Mouse (Mus musculus): ENCODE measurements around the gene Naglu. TPM values are rescaled to one million over a fixed set of nuclear protein-coding genes. Genes with fewer than 3 reads are reported as not detected.
A peak's percentile ranks its signal among the peaks of the same experiment; 100 is the strongest.

Gene Naglu
- polyA plus RNA-seq, 1 experiment from 2014 or later: 13.5 TPM

DNA sequence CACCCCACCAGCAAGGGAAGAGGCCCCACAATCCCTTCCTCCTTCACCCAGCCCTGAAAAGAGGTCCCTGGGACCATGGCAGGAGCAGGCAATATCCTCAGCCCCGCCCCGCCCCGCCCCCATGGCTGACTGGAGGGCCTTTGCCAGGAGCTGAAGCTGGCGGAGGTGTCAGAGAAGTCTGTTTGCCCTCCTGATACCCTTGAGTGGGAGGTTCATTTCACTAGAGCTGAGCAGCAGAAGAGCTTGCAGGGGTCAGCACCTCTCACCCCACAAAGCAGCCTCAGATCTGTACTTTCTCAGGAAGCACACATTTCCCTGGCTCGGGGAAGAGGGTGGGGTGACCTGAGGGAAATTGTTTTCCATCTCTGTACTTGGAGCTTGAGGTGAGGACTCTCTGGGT is 11.1 kb upstream of the Naglu start:
- Histone ChIP-seq H3K9ac (peak overlapping the region; percentile 78), H3K27ac (replicated peaks) (peak overlapping the region; percentile 98), H3K4me1 (peaks cover 89% of the 10 kb centered on the region), H3K9me3 (peaks cover 2% of the 10 kb centered on the region; the same call in 1 of the 2 replicates), H3K27me3 (replicated peaks) (no peaks in the 10 kb centered on the region), H3K4me3 (no peak overlapping the region), H3K4me2 (no peak overlapping the region), H3K36me3 (peaks cover 44% of the 10 kb centered on the region)
- 38% methylated on average over 5 of the region's 5 CpGs for WGBS
- no peak for ATAC-seq (ENCODE audit: extremely low read depth, insufficient number of reproducible peaks, low FRiP score, low TSS enrichment)

DNA sequence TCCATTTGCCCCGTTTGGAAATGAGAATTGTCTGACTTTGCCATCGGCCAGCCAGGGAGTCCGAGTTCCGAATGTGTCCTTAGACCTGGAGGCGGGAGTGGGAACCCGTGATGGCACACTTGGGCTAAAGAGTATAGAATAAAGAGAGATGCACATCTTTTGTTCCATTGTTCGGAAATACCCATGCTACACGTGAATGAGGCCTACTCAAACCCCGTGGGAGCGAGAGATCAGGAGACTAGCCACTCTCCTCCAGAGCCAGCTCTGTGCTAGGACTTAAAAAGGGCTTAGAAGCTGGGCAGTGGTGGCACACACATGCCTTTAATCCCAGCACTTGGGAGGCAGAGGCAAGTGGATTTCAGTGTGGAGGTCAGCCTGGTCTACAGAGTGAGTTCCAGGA is 10.3 kb upstream of the Naglu start:
- no peak for ATAC-seq (ENCODE audit: extremely low read depth, insufficient number of reproducible peaks, low FRiP score, low TSS enrichment)
- no peaks in the 10 kb centered on the region for H3K27me3 ChIP-seq (replicated peaks)
- H3K4me2 ChIP-seq: no peak overlapping the region
- H3K9ac ChIP-seq: peak overlapping the region; percentile 78
- 76% methylated on average over 10 of the region's 10 CpGs for WGBS
- no peak overlapping the region for H3K4me3 ChIP-seq
- H3K4me1 ChIP-seq: peaks cover 96% of the 10 kb centered on the region
- peak overlapping the region; percentile 98 for H3K27ac ChIP-seq (replicated peaks)
- H3K9me3 ChIP-seq: no peaks in the 10 kb centered on the region
- H3K36me3 ChIP-seq: peaks cover 36% of the 10 kb centered on the region

DNA sequence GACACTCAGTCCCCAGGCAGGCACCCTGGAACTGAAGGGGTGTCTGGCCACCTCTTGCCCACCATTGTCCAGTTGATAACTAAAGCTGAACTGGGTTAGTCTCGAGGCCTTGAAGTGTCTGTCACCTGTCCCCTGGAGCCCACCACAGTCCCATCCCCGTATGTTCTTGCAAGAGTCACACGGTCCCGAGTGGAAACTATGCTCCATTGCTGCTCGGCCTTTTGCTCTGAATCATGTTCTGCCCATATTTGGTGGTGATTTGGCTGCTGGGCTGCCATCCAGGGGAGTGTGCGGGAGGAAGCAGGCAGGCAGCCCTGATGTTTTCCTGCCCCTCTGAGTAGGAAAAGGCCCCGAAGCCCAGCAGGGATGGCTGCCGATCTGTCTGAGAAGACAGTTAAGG is 9.7 kb upstream of the Naglu start:
- no peak for ATAC-seq (ENCODE audit: extremely low read depth, insufficient number of reproducible peaks, low FRiP score, low TSS enrichment)
- peaks cover 100% of the 10 kb centered on the region for H3K4me1 ChIP-seq
- WGBS: 8% methylated on average over 8 of the region's 8 CpGs
- H3K27ac ChIP-seq (replicated peaks): peak overlapping the region; percentile 98
- H3K9me3 ChIP-seq: no peaks in the 10 kb centered on the region
- peaks cover 30% of the 10 kb centered on the region for H3K36me3 ChIP-seq
- H3K4me3 ChIP-seq: no peak overlapping the region
- peak overlapping the region; percentile 78 for H3K9ac ChIP-seq
- peak overlapping the region; percentile 28 for H3K4me2 ChIP-seq
- H3K27me3 ChIP-seq (replicated peaks): no peaks in the 10 kb centered on the region

DNA sequence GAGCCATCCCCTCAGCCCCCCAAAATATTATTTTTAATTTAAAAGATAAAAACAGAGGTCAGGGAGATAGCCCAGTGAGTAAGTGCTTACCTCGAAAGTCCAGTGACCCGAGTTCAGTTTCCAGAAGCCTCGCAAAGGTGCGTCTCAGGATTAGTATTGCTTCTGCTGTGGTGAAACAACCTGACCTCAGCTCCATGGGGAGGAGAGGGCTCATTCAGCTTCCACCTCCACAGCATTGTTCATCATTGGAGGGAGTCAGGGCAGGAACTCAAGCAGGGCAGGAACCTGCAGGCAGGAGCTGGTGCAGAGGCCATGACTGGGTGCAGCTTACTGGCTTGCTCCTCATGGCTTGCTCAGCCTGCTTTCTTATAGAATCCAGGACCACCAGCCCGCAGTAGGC is 8.8 kb upstream of the Naglu start:
- no peak overlapping the region for H3K4me3 ChIP-seq
- 81% methylated on average over 5 of the region's 5 CpGs for WGBS
- ATAC-seq (ENCODE audit: extremely low read depth, insufficient number of reproducible peaks, low FRiP score, low TSS enrichment): no peak
- H3K9ac ChIP-seq: peak overlapping the region; percentile 66; the same call in 1 of the 2 replicates
- peaks cover 22% of the 10 kb centered on the region for H3K36me3 ChIP-seq
- peaks cover 99% of the 10 kb centered on the region for H3K4me1 ChIP-seq
- H3K9me3 ChIP-seq: no peaks in the 10 kb centered on the region
- no peak overlapping the region for H3K4me2 ChIP-seq
- H3K27me3 ChIP-seq (replicated peaks): no peaks in the 10 kb centered on the region
- H3K27ac ChIP-seq (replicated peaks): peak overlapping the region; percentile 98

DNA sequence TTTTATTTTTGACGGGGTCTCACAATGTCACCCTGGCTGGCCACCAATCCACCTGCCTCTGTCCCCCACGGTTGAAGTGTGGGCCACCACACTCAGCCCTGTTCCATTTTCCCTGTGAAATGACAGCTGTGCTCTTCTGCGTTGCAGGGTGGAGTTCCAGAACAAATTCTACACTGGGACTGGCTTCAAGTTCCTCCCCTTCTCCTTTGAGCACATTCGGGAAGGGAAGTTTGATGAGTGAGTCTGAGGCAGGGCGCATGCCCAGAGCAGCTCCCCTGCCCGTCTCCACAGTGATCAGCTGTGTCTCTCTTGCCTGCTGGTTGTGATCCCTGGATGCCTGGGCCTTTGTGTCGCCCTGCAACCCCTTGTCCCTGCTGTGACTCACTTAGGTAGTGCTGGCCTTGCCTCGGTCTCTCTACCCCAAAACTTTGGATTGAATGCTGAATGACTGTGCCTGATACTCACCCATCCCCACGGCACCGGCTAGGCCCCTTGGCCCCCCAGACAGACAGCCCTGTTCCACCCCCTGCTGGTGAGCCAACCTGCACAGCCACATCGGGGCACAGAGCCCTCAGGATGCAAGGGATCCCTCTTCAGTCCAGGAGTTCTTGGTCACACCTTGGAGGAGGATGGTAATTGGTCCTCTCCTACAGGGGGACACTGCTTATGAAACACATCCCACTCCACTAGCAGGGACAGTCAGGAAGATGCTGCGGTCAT is 7.5 kb upstream of the Naglu start:
- 69% methylated on average over 12 of the region's 12 CpGs for WGBS
- no peak for ATAC-seq (ENCODE audit: extremely low read depth, insufficient number of reproducible peaks, low FRiP score, low TSS enrichment)
- H3K4me2 ChIP-seq: no peak overlapping the region
- peak overlapping the region; percentile 98 for H3K27ac ChIP-seq (replicated peaks)
- no peaks in the 10 kb centered on the region for H3K9me3 ChIP-seq
- H3K4me3 ChIP-seq: no peak overlapping the region
- no peaks in the 10 kb centered on the region for H3K27me3 ChIP-seq (replicated peaks)
- peaks cover 98% of the 10 kb centered on the region for H3K4me1 ChIP-seq
- peak overlapping the region; percentile 66 for H3K9ac ChIP-seq
- H3K36me3 ChIP-seq: peaks cover 21% of the 10 kb centered on the region

DNA sequence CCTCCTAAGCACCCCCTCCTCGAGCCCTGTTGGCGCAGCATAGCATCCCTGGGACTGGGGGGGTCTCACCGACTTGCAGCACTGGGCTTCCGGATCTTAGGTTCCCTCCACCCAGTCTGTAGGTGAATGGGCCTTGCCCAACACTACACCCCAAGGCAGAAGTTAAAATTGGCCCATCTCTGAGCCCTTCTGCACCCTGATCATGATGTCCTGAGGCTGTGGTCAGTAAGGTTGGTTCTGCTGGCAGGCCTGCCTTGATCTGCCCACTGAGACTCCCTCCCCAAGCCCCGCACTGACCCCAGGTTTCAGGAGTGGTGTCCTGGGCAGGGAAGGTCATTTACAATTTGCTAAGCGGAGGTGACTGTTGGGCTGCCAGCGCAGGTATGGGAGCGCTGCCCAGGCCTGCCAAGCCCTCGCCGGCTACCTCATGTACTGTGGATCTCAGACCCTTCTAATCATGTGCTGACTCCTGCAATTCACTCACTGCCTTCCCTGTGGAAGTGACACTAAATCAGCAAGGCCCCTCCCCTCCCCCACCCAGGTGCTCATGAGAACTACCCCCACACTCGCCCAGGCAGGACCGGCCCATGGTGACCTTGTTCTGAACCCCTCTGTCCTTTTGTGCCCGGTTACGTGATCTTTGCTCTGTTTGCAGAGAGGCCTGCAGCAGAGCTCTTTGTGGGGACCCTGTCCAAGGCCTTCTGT is 6.7 kb upstream of the Naglu start:
- Histone ChIP-seq H3K27me3 (replicated peaks) (no peaks in the 10 kb centered on the region), H3K36me3 (peaks cover 17% of the 10 kb centered on the region), H3K4me1 (peaks cover 90% of the 10 kb centered on the region), H3K27ac (replicated peaks) (peak overlapping the region; percentile 98), H3K9ac (peak overlapping the region; percentile 66), H3K4me3 (peak overlapping the region; percentile 1; the same call in 1 of the 2 replicates), H3K4me2 (peak overlapping the region; percentile 43), H3K9me3 (no peaks in the 10 kb centered on the region)
- 47% methylated on average over 14 of the region's 14 CpGs for WGBS
- ATAC-seq (ENCODE audit: extremely low read depth, insufficient number of reproducible peaks, low FRiP score, low TSS enrichment): no peak

DNA sequence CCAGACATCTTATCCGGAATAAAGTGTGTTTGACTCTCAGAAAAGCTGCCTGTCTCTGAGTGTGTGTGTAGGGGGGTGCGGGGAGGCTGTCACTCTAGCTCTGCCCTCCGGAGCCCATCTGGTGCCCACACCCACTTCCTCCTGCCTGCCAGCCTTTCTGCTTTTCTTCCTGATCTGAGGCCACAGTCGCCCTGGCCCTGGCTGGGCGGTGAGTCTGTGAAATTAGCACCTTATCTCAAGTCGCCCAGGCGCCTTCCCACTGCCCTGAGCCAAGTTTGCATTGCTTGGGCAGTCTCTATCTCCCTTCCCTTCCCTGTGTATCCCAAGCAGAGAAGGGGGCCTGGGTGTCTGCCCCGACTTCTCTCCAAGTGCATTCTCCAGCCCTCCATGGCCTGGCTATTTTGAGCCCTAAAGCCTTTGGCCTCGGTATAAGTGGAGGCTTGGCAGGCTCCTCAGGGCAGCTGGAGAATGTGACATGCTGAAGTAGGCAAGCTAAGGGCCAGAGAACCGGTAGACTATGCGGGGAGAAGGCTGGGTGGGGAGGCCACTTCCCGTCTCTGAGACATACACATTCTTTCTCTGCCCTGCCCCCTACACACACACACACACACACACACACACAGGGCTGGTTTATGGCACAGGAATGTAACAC is 6.0 kb upstream of the Naglu start:
- WGBS: 2% methylated on average over 12 of the region's 12 CpGs
- Histone ChIP-seq H3K4me1 (peaks cover 83% of the 10 kb centered on the region), H3K27ac (replicated peaks) (peak overlapping the region; percentile 98), H3K27me3 (replicated peaks) (no peaks in the 10 kb centered on the region), H3K4me3 (peak overlapping the region; percentile 1; the same call in 1 of the 2 replicates), H3K9me3 (no peaks in the 10 kb centered on the region), H3K36me3 (peaks cover 17% of the 10 kb centered on the region), H3K9ac (peak overlapping the region; percentile 66), H3K4me2 (peak overlapping the region; percentile 43)
- ATAC-seq (ENCODE audit: extremely low read depth, insufficient number of reproducible peaks, low FRiP score, low TSS enrichment): peak; percentile 62

DNA sequence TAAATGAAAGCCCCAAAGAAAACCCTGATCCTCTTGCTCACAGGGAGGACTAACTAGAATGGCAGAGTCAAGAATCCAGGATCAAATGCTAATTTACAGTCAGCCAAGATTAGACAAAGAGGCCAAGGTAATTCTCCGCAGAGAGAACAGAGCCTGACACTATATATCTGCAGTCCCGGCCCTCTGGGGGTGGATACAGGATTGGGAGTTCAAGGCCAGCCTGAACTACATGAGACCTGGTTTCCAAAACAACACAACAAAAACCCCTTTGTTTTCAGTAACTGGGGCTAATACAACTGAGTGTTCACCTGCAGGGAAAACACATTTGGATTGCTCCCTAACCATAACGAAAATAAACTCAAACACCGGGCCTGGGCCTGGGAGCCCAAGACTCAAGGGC is 5.3 kb upstream of the Naglu start:
- peak overlapping the region; percentile 43 for H3K4me2 ChIP-seq
- no peaks in the 10 kb centered on the region for H3K9me3 ChIP-seq
- no peaks in the 10 kb centered on the region for H3K27me3 ChIP-seq (replicated peaks)
- H3K4me3 ChIP-seq: no peak overlapping the region
- H3K4me1 ChIP-seq: peaks cover 80% of the 10 kb centered on the region
- H3K9ac ChIP-seq: peak overlapping the region; percentile 66
- H3K27ac ChIP-seq (replicated peaks): peak overlapping the region; percentile 98
- no peak for ATAC-seq (ENCODE audit: extremely low read depth, insufficient number of reproducible peaks, low FRiP score, low TSS enrichment)
- peaks cover 17% of the 10 kb centered on the region for H3K36me3 ChIP-seq
- 50% methylated on average over 4 of the region's 4 CpGs for WGBS

DNA sequence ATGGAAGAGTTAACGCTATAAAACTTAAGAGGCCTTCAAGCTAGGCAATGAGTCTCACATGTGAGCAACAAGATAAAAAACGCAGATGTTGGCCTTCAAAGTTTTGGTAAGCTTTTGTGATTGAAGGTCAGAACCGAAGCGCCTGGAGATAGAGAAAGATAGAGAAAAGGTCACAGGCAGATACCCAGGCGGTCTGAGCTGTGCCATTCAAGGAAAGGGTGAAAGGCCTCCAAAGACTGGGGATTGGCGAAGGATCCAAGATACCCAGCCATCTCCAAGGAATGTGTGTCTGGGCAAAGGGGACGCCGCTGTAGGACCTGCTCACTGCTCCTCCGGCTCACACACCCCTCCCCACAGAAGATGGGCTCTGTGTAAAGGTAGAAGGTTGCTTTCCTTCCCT is 4.8 kb upstream of the Naglu start:
- no peak for ATAC-seq (ENCODE audit: extremely low read depth, insufficient number of reproducible peaks, low FRiP score, low TSS enrichment)
- H3K27me3 ChIP-seq (replicated peaks): no peaks in the 10 kb centered on the region
- H3K36me3 ChIP-seq: peaks cover 17% of the 10 kb centered on the region
- H3K4me1 ChIP-seq: peaks cover 76% of the 10 kb centered on the region
- WGBS: 71% methylated on average over 9 of the region's 9 CpGs
- H3K9me3 ChIP-seq: no peaks in the 10 kb centered on the region
- peak overlapping the region; percentile 41 for H3K9ac ChIP-seq
- no peak overlapping the region for H3K4me2 ChIP-seq
- H3K27ac ChIP-seq (replicated peaks): peak overlapping the region; percentile 98
- H3K4me3 ChIP-seq: no peak overlapping the region

DNA sequence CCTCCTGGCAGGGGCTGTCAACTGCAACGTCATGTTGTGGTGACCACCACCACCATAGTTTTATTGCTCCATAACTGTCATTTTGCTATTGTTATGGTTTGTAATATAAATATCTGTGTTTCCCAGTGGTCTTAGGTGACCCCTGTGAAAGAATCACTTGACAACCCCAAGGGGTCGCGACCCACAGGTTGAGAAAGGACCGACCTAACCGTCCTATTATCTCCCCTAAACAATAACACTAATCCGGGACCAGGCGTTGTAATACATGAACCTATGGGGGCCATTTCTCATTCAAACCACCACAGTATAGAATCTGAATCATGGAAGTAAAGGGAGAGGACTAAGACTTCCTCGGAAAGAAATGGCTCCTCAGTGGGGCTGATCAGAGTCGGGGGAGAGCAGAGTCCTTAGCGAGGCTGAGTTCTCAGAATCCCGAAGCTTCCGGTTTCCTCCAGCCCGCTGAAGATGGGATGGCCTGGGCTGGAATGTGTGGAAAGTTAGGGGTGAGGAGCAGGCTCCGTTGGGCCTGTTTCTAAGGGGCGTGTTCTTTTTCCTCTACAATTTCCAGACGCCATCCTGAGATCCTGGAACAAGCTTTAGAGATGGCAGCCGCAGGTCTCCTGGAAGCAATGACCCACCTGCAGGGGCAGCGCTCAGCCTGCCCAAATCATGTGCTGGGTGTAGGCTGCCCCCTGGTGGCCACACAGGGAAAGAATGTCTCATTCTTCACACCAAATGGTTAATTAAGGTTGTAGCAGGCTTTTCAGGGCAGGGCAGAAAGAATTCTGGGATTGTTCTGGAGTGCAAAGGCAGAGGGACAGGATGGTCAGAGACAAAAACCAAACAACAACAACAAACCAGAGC is 3.0 kb upstream of the Naglu start:
- peak overlapping the region; percentile 36 for H3K4me3 ChIP-seq
- peaks cover 68% of the 10 kb centered on the region for H3K4me1 ChIP-seq
- peak overlapping the region; percentile 53 for H3K9ac ChIP-seq
- peaks cover 9% of the 10 kb centered on the region for H3K36me3 ChIP-seq
- WGBS: 19% methylated on average over 18 of the region's 18 CpGs
- H3K27me3 ChIP-seq (replicated peaks): 0 out of 2 replicates have a peak, but pooled peaks cover 2% of the 10 kb centered on the region
- peak overlapping the region; percentile 1 for H3K27ac ChIP-seq (replicated peaks)
- ATAC-seq (ENCODE audit: extremely low read depth, insufficient number of reproducible peaks, low FRiP score, low TSS enrichment): no peak
- no peaks in the 10 kb centered on the region for H3K9me3 ChIP-seq
- H3K4me2 ChIP-seq: peak overlapping the region; percentile 67

DNA sequence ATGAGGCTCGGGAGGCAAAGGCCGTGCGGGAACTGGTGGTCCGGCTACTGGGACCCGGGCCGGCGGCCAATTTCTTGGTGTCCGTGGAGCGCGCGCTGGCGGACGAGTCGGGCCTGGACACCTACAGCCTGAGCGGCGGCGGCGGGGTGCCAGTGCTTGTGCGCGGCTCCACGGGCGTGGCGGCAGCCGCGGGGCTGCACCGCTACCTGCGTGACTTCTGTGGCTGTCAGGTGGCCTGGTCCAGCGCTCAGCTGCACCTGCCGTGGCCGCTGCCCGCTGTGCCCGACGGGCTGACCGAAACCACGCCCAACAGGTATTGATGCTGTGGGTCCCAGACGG is 346 bp downstream of the Naglu start:
- H3K4me2 ChIP-seq: peak overlapping the region; percentile 85
- peak; percentile 26; the same call in 1 of the 2 replicates for ATAC-seq (ENCODE audit: extremely low read depth, insufficient number of reproducible peaks, low FRiP score, low TSS enrichment)
- H3K27ac ChIP-seq (replicated peaks): no peak overlapping the region
- peak overlapping the region; percentile 89 for H3K9ac ChIP-seq
- peak overlapping the region; percentile 62 for H3K4me3 ChIP-seq
- peaks cover 34% of the 10 kb centered on the region for H3K4me1 ChIP-seq
- H3K27me3 ChIP-seq (replicated peaks): peaks cover 8% of the 10 kb centered on the region
- peaks cover 5% of the 10 kb centered on the region; the same call in 1 of the 2 replicates for H3K36me3 ChIP-seq
- H3K9me3 ChIP-seq: no peaks in the 10 kb centered on the region
- under 1% methylated on average over 36 of the region's 36 CpGs for WGBS

Data from heart, embryonic 13.5 days (tissue).